Mouse (Mus musculus) cortical plate, adult 2 months (tissue): ENCODE results near the gene Zpld1.

ENCODE experiments used
- CTCF ChIP-seq: fragments of 200-500 bp; IDR thresholded peaks from 2 replicates; pipeline ENCODE4 v1.5.1; 2011; ENCODE audit warnings: mild to moderate bottlenecking, control low read depth, low read length; ENCODE audit not compliant: insufficient read depth; ENCODE audit errors: extremely low read depth
- POLR2A ChIP-seq: fragments of 200-500 bp; IDR thresholded peaks from 2 replicates; pipeline ENCODE4 v1.6.1; 2011; ENCODE audit warnings: mild to moderate bottlenecking, low read length, control low read depth; ENCODE audit not compliant: insufficient read depth; ENCODE audit errors: extremely low read depth

GRCm38 (mm10) chr16:55277447-55277846, 20.3 kb downstream of the Zpld1 start:
- TF ChIP-seq CTCF (no peak), POLR2A (no peak)
